Mouse (Mus musculus) layer of hippocampus, adult 18-20 months (tissue): ENCODE data around the gene Flad1. TPM values are rescaled to one million over a fixed set of nuclear protein-coding genes. Genes with fewer than 3 reads are reported as not detected.

Experiments
- DNase-seq, 2 experiments: peaks; one replicate each; pipeline ENCODE4 v3.0.0; 2022; ENCODE audit warnings: low spot score in 2 of 2
- total RNA-seq, 2 experiments: library from RNA; stranded (reverse); gene quantifications; 2 replicates each; pipeline ENCODE4 v1.2.3; 2021

The Flad1 gene
- total RNA-seq, 2 experiments from 2014 or later: 39.8 to 39.9 TPM

- no peak for DNase-seq
Observed at GRCm38 (mm10) chr3:89384331-89385076, 27.2 kb downstream of the Flad1 start.

- DNase-seq: no peak
Observed at GRCm38 (mm10) chr3:89383651-89384255, 27.9 kb downstream of the Flad1 start.

GRCm38 (mm10) chr3:89382950-89383349, 28.7 kb downstream of the Flad1 start:
- DNase-seq: no peak

- no peak for DNase-seq
Observed at GRCm38 (mm10) chr3:89382033-89382882, 29.4 kb downstream of the Flad1 start.

GRCm38 (mm10) chr3:89381233-89381632, 30.4 kb downstream of the Flad1 start:
- DNase-seq: no peak

- DNase-seq: no peak
Observed at GRCm38 (mm10) chr3:89380711-89381110, 31.0 kb downstream of the Flad1 start.

GRCm38 (mm10) chr3:89380291-89380690, 31.4 kb downstream of the Flad1 start:
- DNase-seq: no peak

- no peak for DNase-seq
Observed at GRCm38 (mm10) chr3:89379388-89380131, 32.1 kb downstream of the Flad1 start.

- peak; percentile 56 to 63 for DNase-seq
Observed at GRCm38 (mm10) chr3:89378394-89379067, 33.1 kb downstream of the Flad1 start.

- DNase-seq: no peak
Observed at GRCm38 (mm10) chr3:89377831-89378230, 33.8 kb downstream of the Flad1 start.

GRCm38 (mm10) chr3:89373581-89374231, 38.0 kb downstream of the Flad1 start:
- DNase-seq: no peak

GRCm38 (mm10) chr3:89367338-89367737, 44.3 kb downstream of the Flad1 start:
- no peak for DNase-seq

GRCm38 (mm10) chr3:89365486-89366414, 45.9 kb downstream of the Flad1 start:
- DNase-seq: no peak

GRCm38 (mm10) chr3:89365153-89365485, 46.6 kb downstream of the Flad1 start, which contains the start of gene Dcst1:
Gene Dcst1, minus strand, starts transcription at chr3:89365253.
- DNase-seq: no peak

GRCm38 (mm10) chr3:89364631-89365030, 47.0 kb downstream of the Flad1 start:
- DNase-seq: no peak

GRCm38 (mm10) chr3:89361675-89362074, 50.0 kb downstream of the Flad1 start, which contains the start of gene Dcst2:
Gene Dcst2, plus strand, starts transcription at chr3:89361975.
- no peak for DNase-seq

GRCm38 (mm10) chr3:89360237-89360636, 51.4 kb downstream of the Flad1 start:
- no peak for DNase-seq

- DNase-seq: peak in 1 of 2 experiments; percentile 36
Observed at GRCm38 (mm10) chr3:89359630-89360029, 52.0 kb downstream of the Flad1 start.

GRCm38 (mm10) chr3:89356029-89356428, 55.6 kb downstream of the Flad1 start:
- no peak for DNase-seq
